ENCODE assay signal across 6 mouse cellular contexts in genomic region chr3:156465601-156466000, GRCm38 (mm10).
"Had no signal": no experiment of that assay in that cellular context is flagged by ENCODE, and none has a peak within 500 bp of the region (broad histone marks: within the 10 kb centered on the region; RNA-seq: fewer than 3 reads in every experiment).

No protein-coding gene starts in this region.

- DNase-seq: kidney, adult 8-10 months; kidney, postnatal 25 days; lung, adult 2 months; lung, postnatal 4 days; midbrain, embryonic 14.5 days; thymus, postnatal 36 days had no signal
